ENCODE assay signal across 8 mouse cellular contexts in the genomic region with DNA sequence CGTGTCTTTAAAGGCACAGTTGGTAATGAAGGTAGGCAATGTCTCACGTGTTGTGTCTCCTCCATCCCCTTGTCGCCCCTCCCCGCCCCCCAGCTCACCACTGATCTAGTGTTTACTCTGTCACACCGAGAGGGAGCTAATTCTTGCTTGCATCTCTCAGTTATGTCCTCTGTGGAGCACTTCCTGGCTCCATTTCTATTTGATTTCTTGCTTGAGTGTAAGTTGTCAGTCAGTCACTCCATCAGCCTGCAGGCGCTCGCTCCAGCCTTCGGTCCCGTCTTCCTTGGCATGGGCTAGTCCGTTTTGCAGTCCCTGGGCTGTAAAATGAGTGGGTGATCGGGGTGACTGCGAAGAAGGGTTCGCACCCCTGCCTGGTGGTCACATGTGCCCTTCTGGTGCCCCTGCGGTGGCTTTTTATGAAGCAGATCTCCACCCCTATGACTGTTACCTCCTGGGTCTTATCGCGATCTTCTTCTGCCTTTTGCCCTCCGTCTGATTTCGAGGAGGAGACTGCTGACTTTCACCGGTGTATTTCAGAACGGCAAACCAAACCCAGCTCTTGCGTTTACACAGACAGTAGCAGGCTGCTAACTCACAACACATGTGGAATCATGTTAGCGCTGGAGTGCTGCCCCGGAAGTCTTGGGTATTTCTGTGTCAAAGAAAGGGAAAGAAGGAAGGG. TPM values are rescaled to one million over a fixed set of nuclear protein-coding genes. Genes with fewer than 3 reads are reported as not detected.
DNase-seq lines count a peak whose midpoint lies in the region; ATAC-seq and TF ChIP-seq lines count a peak whose summit lies in the region.

No protein-coding gene starts in this region.

- DNase-seq in heart, adult 8-10 months (ENCODE audit: low spot score): no peak
- DNase-seq in ES-E14 (ENCODE audit: low read depth, low spot score): no peak
- peak; percentile 56 for DNase-seq in limb, embryonic 11.5 days (ENCODE audit: low spot score)
- DNase-seq in thymus, postnatal 36 days: peak; percentile 29 to 36
- no peak for DNase-seq in left cerebral cortex, postnatal 14 days (ENCODE audit: low spot score in 2 of 2)

- H3K27me3 ChIP-seq in heart, embryonic 13.5 days (replicated peaks): peaks cover 19% of the 10 kb centered on the region
- peaks cover 29% of the 10 kb centered on the region for H3K27me3 ChIP-seq in forebrain, embryonic 12.5 days
- no peaks in the 10 kb centered on the region for H3K27me3 ChIP-seq in limb, embryonic 11.5 days (ENCODE audit: control insufficient read depth, insufficient read depth, low read length)
- H3K27me3 ChIP-seq in midbrain, embryonic 13.5 days: peaks cover 18% of the 10 kb centered on the region

- no peaks in the 10 kb centered on the region for H3K9me3 ChIP-seq in heart, embryonic 13.5 days
- H3K9me3 ChIP-seq in ES-E14 (ENCODE audit: control insufficient read depth, insufficient read depth, low read depth, low read length): no peaks in the 10 kb centered on the region
- H3K9me3 ChIP-seq in forebrain, embryonic 12.5 days: no peaks in the 10 kb centered on the region
- H3K9me3 ChIP-seq in limb, embryonic 11.5 days (ENCODE audit: control insufficient read depth, low read length): no peaks in the 10 kb centered on the region
- H3K9me3 ChIP-seq in midbrain, embryonic 13.5 days: no peaks in the 10 kb centered on the region

- no peaks in the 10 kb centered on the region for H3K36me3 ChIP-seq in heart, embryonic 13.5 days
- H3K36me3 ChIP-seq in ES-E14 (ENCODE audit: control insufficient read depth, insufficient read depth, low read length, poor library complexity, severe bottlenecking): no peaks in the 10 kb centered on the region
- H3K36me3 ChIP-seq in forebrain, embryonic 12.5 days (replicated peaks): no peaks in the 10 kb centered on the region
- H3K36me3 ChIP-seq in limb, embryonic 11.5 days (ENCODE audit: control insufficient read depth, insufficient read depth, low read length): no peaks in the 10 kb centered on the region
- H3K36me3 ChIP-seq in midbrain, embryonic 13.5 days: no peaks in the 10 kb centered on the region

- in situ Hi-C loops in ES-E14 (cut with MboI; ENCODE audit: low sequenced_read_pairs in 2 of 2, unreplicated experiment in 2 of 2): no loop called here

- no peak for ATAC-seq in heart, embryonic 13.5 days (ENCODE audit: extremely low read depth, insufficient number of reproducible peaks, low FRiP score, low TSS enrichment)
- no peak for ATAC-seq in forebrain, embryonic 12.5 days (ENCODE audit: low FRiP score)
- no peak for ATAC-seq in limb, embryonic 11.5 days (ENCODE audit: insufficient number of reproducible peaks, low FRiP score, low TSS enrichment, low read depth)
- ATAC-seq in midbrain, embryonic 13.5 days: 0 out of 2 replicates have a peak, but pooled peaks have one; percentile 7

- H3K9ac ChIP-seq in heart, embryonic 13.5 days: peak overlapping the region; percentile 69
- no peak overlapping the region for H3K9ac ChIP-seq in ES-E14 (ENCODE audit: insufficient read depth, low read depth, low read length, poor library complexity, severe bottlenecking)
- H3K9ac ChIP-seq in forebrain, embryonic 12.5 days: peak overlapping the region; percentile 45
- H3K9ac ChIP-seq in limb, embryonic 11.5 days (ENCODE audit: low read length): peak overlapping the region; percentile 50
- peak overlapping the region; percentile 50 for H3K9ac ChIP-seq in midbrain, embryonic 13.5 days (replicated peaks)

- peak overlapping the region; percentile 83 for H3K4me2 ChIP-seq in heart, embryonic 13.5 days
- H3K4me2 ChIP-seq in forebrain, embryonic 12.5 days: peak overlapping the region; percentile 89
- H3K4me2 ChIP-seq in limb, embryonic 11.5 days (ENCODE audit: low read depth, severe bottlenecking): peak overlapping the region; percentile 90
- peak overlapping the region; percentile 70 for H3K4me2 ChIP-seq in midbrain, embryonic 13.5 days (replicated peaks)

- intact Hi-C loops in left cerebral cortex, postnatal 14 days (cut with DNase I): loop anchor here (5.0 kb wide), 1 partner anchor 104 kb away; no protein-coding TSS in a partner anchor

- no peak overlapping the region; the same call in 1 of the 2 replicates for H3K27ac ChIP-seq in heart, embryonic 13.5 days (replicated peaks)
- H3K27ac ChIP-seq in ES-E14 (ENCODE audit: insufficient read depth, low read depth, low read length, poor library complexity, severe bottlenecking): no peak overlapping the region
- 0 out of 2 replicates have a peak overlapping the region, but pooled peaks have one; percentile 42 for H3K27ac ChIP-seq in forebrain, embryonic 12.5 days
- peak overlapping the region; percentile 63 for H3K27ac ChIP-seq in limb, embryonic 11.5 days (replicated peaks; ENCODE audit: low read depth, low read length)
- H3K27ac ChIP-seq in midbrain, embryonic 13.5 days: 0 out of 2 replicates have a peak overlapping the region, but pooled peaks have one; percentile 1

- H3K4me1 ChIP-seq in heart, embryonic 13.5 days: peaks cover 52% of the 10 kb centered on the region
- H3K4me1 ChIP-seq in ES-E14 (ENCODE audit: control insufficient read depth in 2 of 2, insufficient read depth in 2 of 2, low read length in 2 of 2, poor library complexity in 1 of 2): peaks cover 0 to 16% of the 10 kb centered on the region in 2 experiments; a peak in 1 of 4 replicates
- H3K4me1 ChIP-seq in forebrain, embryonic 12.5 days: peaks cover 63% of the 10 kb centered on the region
- H3K4me1 ChIP-seq in limb, embryonic 11.5 days (ENCODE audit: control insufficient read depth, insufficient read depth, low read length): peaks cover 34% of the 10 kb centered on the region
- H3K4me1 ChIP-seq in midbrain, embryonic 13.5 days (replicated peaks): peaks cover 50% of the 10 kb centered on the region

- 1% methylated on average over 23 of the region's 23 CpGs for WGBS in heart, embryonic 13.5 days
- 2% methylated on average over 23 of the region's 23 CpGs for WGBS in forebrain, embryonic 12.5 days
- under 1% methylated on average over 23 of the region's 23 CpGs for WGBS in limb, embryonic 11.5 days
- under 1% methylated on average over 23 of the region's 23 CpGs for WGBS in midbrain, embryonic 13.5 days

- peak overlapping the region; percentile 53 for H3K4me3 ChIP-seq in heart, embryonic 13.5 days
- H3K4me3 ChIP-seq in ES-E14 (ENCODE audit: insufficient read depth in 1 of 2, low read depth in 1 of 2, low read length in 2 of 2, poor library complexity in 1 of 2, severe bottlenecking in 1 of 2): peak overlapping the region; percentile 23 to 50
- peak overlapping the region; percentile 44 for H3K4me3 ChIP-seq in forebrain, embryonic 12.5 days (replicated peaks)
- peak overlapping the region; percentile 35 for H3K4me3 ChIP-seq in limb, embryonic 11.5 days (ENCODE audit: low read depth, low read length)
- peak overlapping the region; percentile 40 for H3K4me3 ChIP-seq in midbrain, embryonic 13.5 days (replicated peaks)

TF ChIP-seq in ES-E14, 5 proteins besides CTCF, POLR2A, EP300 and RAD21:
- TF ChIP-seq HCFC1 (IDR thresholded peaks at IDR 0.05; ENCODE audit: borderline replicate concordance, insufficient read depth, low read length): no peak
- no peak for TF ChIP-seq ZC3H11A (IDR thresholded peaks at IDR 0.05; ENCODE audit: borderline replicate concordance, low read depth, low read length)
- no peak for TF ChIP-seq CHD2 (IDR thresholded peaks at IDR 0.05; ENCODE audit: low read depth, low read length)
- no peak for TF ChIP-seq ZNF384 (IDR thresholded peaks at IDR 0.05; ENCODE audit: low read depth, low read length)
- no peak for TF ChIP-seq MAFK (IDR thresholded peaks at IDR 0.05; ENCODE audit: insufficient read depth, low read depth, low read length)

RNA-seq across cellular contexts. Expression of gene Pou2f1, which starts 45.9 kb away (rescaled TPM):
- 9.3 and 10.2 TPM in 2 replicates for polyA plus RNA-seq in heart, embryonic 13.5 days (2015; fragmentation: Nextera tagmentation; extraction: Ambion mirVana)
- total RNA-seq in heart, adult 8-10 months (2022): 10 to 100 TPM in 3 of 4 experiments, 1 to 10 TPM in 1; 9.7 to 16.5 (median 11.5) TPM
- 37.9 and 55.6 TPM in 2 replicates for total RNA-seq in ES-E14 (2012; rRNA removed)
- polyA plus RNA-seq in forebrain, embryonic 12.5 days (2016; fragmentation: Nextera tagmentation; extraction: Ambion mirVana): 27.8 and 29.6 TPM in 2 replicates
- 33.7 and 34.2 TPM in 2 replicates for polyA plus RNA-seq in limb, embryonic 11.5 days (2014; fragmentation: Nextera tagmentation; extraction: Ambion mirVana)
- polyA plus RNA-seq in midbrain, embryonic 13.5 days (2015; fragmentation: Nextera tagmentation; extraction: Ambion mirVana): 26.0 and 27.7 TPM in 2 replicates
- 10 to 100 TPM; 14.2 to 18.0 TPM for total RNA-seq in left cerebral cortex, postnatal 14 days (2021)

Comparison
In these comparisons a context has a peak if more than half of its experiments do, and no peak if none do; other contexts are left out.
1. H3K27ac ChIP-seq: peak in forebrain, embryonic 12.5 days (single experiment), limb, embryonic 11.5 days (single experiment) and midbrain, embryonic 13.5 days (single experiment); none in heart, embryonic 13.5 days (single experiment) and ES-E14 (single experiment).
2. DNase-seq: peak in limb, embryonic 11.5 days (single experiment) and thymus, postnatal 36 days (2 of 2); none in heart, adult 8-10 months (single experiment), ES-E14 (single experiment) and left cerebral cortex, postnatal 14 days (0 of 2).
3. Peak in every context shown above with its lines, with median percentiles within 50 percentile points of each other: H3K4me2 ChIP-seq and H3K4me3 ChIP-seq.